Mouse (Mus musculus) forebrain, embryonic 15.5 days (tissue): ENCODE data around the gene Ehmt2. TPM values are rescaled to one million over a fixed set of nuclear protein-coding genes. Genes with fewer than 3 reads are reported as not detected.
"Not testable (repeated sequence)": the region's sequence is repeated elsewhere in the genome, so short reads cannot be mapped to it uniquely, and the experiment has no call there.

ENCODE experiments used
- ATAC-seq: fragments of 200-750 bp; cut with Nextera tagmentation; replicated peaks from 2 replicates; pipeline ENCODE4 v1.8.0; 2017; ENCODE audit warnings: mild to moderate bottlenecking, moderate TSS enrichment, moderate library complexity
- H3K27ac ChIP-seq: fragments of 300-500 bp; sonication (generic); replicated peaks from 2 replicates; pipeline ENCODE4 v1.5.1; 2015; ENCODE audit warnings: mild to moderate bottlenecking, inconsistent platforms
- H3K27me3 ChIP-seq: fragments of 300-500 bp; sonication (generic); 2 replicates; pipeline ENCODE4 v1.6.1; 2015; ENCODE audit warnings: inconsistent platforms
- H3K36me3 ChIP-seq: fragments of 300-500 bp; sonication (generic); 2 replicates; pipeline ENCODE4 v1.6.1; 2015; ENCODE audit warnings: mild to moderate bottlenecking, inconsistent platforms
- H3K4me1 ChIP-seq: fragments of 300-500 bp; sonication (generic); 2 replicates; pipeline ENCODE4 v1.6.1; 2015; ENCODE audit warnings: inconsistent platforms
- H3K4me2 ChIP-seq: fragments of 300-500 bp; sonication (generic); replicated peaks from 2 replicates; pipeline ENCODE4 v1.6.1; 2015; ENCODE audit warnings: mild to moderate bottlenecking, inconsistent platforms
- H3K4me3 ChIP-seq: fragments of 300-500 bp; sonication (generic); 2 replicates; pipeline ENCODE4 v1.5.1; 2015; ENCODE audit warnings: mild to moderate bottlenecking, inconsistent platforms
- H3K9ac ChIP-seq: fragments of 300-500 bp; sonication (generic); replicated peaks from 2 replicates; pipeline ENCODE4 v1.6.1; 2015; ENCODE audit warnings: mild to moderate bottlenecking, inconsistent platforms
- H3K9me3 ChIP-seq: fragments of 300-500 bp; sonication (generic); 2 replicates; pipeline ENCODE4 v1.6.1; 2016; ENCODE audit warnings: inconsistent platforms
- whole genome bisulfite sequencing: fragments of 180-500 bp; shearing (Covaris S2); methylation state at CpG from one replicate; pipeline ENCODE4 v1.1.7; 2015; ENCODE audit warnings: mixed read lengths; 5-methylcytosine and 5-hydroxymethylcytosine counted together
- polyA plus RNA-seq: library from polyadenylated mRNA; unstranded; fragments of >200 nt; fragmentation: Nextera tagmentation; extraction: Ambion mirVana; gene quantifications from 2 replicates; pipeline ENCODE4 v1.2.1, GENCODE M21; 2015

Gene Ehmt2
- polyA plus RNA-seq, 1 experiment from 2014 or later = 108 TPM

DNA sequence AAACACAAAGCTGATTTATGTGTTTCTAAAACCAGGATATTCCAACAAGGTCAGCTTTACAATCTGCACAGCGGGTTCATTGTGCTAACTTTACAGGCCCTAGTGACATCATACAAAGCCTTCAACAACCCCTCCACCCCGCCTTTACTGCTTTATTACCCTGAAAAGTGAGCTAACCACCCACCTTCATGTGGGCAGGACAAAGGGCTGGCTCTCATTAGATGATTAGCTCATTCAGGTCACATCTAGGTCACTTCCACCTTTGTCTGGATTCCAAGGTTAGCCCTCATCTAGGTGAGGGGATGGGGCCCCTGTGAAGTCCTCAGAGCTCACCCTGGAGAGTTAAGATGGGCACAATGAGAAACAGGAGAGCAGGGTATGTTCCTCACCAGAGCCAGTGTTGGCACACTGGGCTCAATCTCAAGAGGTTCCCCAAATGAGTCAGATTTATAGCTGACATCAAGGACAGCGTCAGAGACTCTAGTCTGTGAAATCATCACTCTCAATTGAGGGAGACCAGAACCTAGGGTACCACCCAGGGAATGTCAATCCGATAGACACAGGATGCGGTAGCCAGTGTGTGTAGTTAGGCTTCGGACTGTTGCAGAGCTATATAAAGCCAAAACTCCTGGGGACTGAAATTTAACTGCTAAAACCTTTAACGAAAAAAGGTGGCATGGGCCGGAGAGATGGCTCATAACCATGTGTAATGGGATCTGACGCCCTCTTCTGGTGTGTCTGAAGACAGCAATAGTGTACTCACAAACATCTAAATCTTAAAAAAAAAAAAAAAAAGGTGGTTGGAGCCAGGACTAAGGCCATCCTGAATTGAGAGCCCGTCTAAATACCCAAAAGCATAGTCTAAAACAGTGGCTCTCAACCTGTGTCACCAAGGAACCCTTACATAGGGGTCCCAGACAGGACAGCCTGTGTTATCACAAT is 52.5 kb downstream of the Ehmt2 start:
- Histone ChIP-seq H3K4me2 (peak overlapping the region; percentile 91), H3K4me1 (peaks cover 20% of the 10 kb centered on the region)
- WGBS = 20% methylated on average over 10 of the region's 10 CpGs

DNA sequence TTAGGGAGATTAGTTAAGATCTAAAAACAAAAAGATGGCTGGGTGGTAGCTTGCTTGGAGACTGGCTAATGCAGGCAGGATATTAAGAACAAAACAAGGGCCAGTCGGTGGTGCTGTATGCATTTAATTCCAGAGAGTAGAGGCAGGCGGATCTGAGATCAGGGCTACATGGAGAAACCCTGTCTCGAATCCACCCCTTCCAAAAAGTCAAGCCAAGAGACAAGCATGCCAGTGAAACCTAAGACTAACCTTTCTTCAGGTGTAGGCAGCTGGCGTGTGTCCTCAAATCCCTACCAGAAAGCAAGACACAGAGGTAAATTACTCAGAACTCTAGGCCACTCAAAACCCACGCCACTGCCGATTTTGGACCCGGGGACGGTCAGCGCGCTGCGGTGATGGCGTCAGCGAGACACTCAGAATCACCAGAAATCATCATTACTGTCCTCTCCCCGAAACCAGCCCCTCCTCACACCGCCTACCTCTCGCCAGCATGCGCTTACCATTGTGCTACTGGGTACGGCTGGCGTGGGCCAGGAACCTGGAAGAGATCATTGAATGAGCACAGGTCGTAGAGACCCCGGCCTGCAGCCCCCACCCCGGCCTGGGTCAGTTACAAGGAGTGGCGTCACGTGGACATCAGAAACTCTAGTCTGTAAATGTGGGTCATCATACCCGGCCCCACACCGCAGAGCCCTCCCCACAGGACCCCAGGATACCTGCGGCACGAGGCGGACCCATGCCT is 53.5 kb downstream of the Ehmt2 start:
- Histone ChIP-seq H3K4me3 (peak overlapping the region; percentile 84), H3K4me1 (peaks cover 20% of the 10 kb centered on the region), H3K9me3 (no peaks in the 10 kb centered on the region), H3K4me2 (peak overlapping the region; percentile 91), H3K27ac (peak overlapping the region; percentile 89), H3K9ac (peak overlapping the region; percentile 96), H3K27me3 (peaks cover 16% of the 10 kb centered on the region), H3K36me3 (peaks cover 15% of the 10 kb centered on the region)
- under 1% methylated on average over 29 of the region's 29 CpGs for WGBS
- ATAC-seq = peak; percentile 63

More for the DNA sequence above, 52.5 kb downstream of the Ehmt2 start:
- no peak for ATAC-seq
- peaks cover 11% of the 10 kb centered on the region for H3K27me3 ChIP-seq
- peak overlapping the region; percentile 84 for H3K4me3 ChIP-seq
- peak overlapping the region; percentile 96 for H3K9ac ChIP-seq
- H3K9me3 ChIP-seq = no peaks in the 10 kb centered on the region
- peaks cover 15% of the 10 kb centered on the region for H3K36me3 ChIP-seq
- peak overlapping the region; percentile 89 for H3K27ac ChIP-seq

DNA sequence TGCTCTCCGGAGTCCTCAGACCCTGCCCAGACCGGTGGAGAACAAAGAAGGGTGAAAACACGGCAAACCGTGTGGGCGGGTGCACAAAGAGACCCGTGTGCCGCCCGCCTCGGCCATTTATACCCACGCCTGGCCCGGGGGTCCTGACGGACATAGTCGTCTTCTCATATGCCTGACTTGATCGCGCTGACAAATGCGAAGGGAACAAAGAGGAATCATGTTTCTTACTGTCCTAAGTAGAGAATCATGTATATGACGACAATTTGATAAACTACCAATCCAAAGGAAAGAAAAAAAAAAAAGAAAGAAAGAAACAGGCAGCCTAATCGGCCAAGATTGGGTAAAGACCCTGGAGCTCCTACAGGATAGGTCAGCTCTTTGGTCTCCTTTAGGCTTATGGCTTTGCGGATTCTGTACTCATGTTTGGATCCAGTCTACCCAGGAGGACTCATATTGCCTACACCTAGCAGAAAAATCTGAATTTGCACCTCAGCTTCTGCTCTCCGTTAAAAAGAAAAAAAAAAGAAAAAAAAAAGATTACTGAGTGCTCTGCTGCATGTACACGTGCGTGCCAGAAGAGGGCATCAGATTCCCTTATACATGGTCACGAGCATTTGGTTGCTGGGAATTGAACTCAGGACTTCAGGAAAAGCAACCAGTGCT is 54.2 kb downstream of the Ehmt2 start:
- peak overlapping the region; percentile 91 for H3K4me2 ChIP-seq
- WGBS = 1% methylated on average over 23 of the region's 23 CpGs

DNA sequence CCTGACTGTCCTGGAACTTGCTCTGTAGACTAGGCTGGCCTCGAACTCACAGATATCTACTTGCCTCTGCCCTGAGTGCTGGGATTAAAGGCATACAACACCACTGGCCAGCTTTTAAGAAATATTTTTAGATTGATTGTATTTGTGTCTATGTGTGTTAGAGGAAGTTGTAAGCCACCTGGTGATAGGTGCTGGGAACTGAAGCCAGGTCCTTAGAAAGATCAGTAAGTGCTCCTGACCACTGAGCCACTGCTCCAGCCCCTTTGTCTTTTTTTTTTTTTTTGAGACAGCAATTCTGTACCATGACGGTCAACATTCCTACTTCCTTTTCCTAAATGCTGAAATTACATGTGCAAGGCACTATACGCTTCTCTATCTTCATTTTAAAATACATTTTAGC is 55.0 kb downstream of the Ehmt2 start:
- Histone ChIP-seq H3K27ac (peak overlapping the region; percentile 89; the same call in 1 of the 2 replicates), H3K9ac (no peak overlapping the region), H3K4me1 (peaks cover 20% of the 10 kb centered on the region), H3K36me3 (peaks cover 15% of the 10 kb centered on the region), H3K4me3 (no peak overlapping the region), H3K4me2 (no peak overlapping the region), H3K9me3 (no peaks in the 10 kb centered on the region), H3K27me3 (peaks cover 16% of the 10 kb centered on the region)
- no peak for ATAC-seq
- WGBS = 88% methylated on average over 3 of the region's 3 CpGs

More for the DNA sequence above, 54.2 kb downstream of the Ehmt2 start:
- peak; percentile 83 for ATAC-seq
- Histone ChIP-seq H3K4me3 (peak overlapping the region; percentile 84), H3K27ac (peak overlapping the region; percentile 89), H3K36me3 (peaks cover 15% of the 10 kb centered on the region), H3K4me1 (peaks cover 20% of the 10 kb centered on the region), H3K27me3 (peaks cover 16% of the 10 kb centered on the region), H3K9me3 (no peaks in the 10 kb centered on the region), H3K9ac (peak overlapping the region; percentile 96)

DNA sequence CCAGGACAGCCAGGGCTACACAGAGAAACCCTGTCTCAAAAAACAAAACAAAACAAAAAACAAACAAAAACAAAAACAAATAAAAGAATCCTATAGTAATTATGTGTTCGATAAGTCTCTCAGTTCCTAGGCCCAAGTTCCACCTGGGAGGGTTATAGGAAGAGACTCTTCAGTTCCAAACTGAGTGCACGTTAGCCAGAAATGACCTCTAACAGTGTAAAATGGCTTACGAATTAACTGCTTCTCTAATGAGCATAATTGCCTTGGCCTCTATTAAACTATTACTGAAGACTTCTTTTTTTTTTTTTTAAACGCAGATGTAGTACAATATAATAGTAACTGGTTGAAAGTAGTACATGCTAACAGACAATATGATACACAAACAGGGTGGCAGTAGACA is 55.6 kb downstream of the Ehmt2 start:
- H3K4me2 ChIP-seq = no peak overlapping the region
- H3K4me3 ChIP-seq = no peak overlapping the region
- H3K27ac ChIP-seq = no peak overlapping the region
- 82% methylated on average over 4 of the region's 4 CpGs for WGBS
- no peaks in the 10 kb centered on the region for H3K9me3 ChIP-seq
- ATAC-seq = no peak
- H3K9ac ChIP-seq = no peak overlapping the region
- H3K4me1 ChIP-seq = peaks cover 20% of the 10 kb centered on the region
- peaks cover 15% of the 10 kb centered on the region for H3K36me3 ChIP-seq
- H3K27me3 ChIP-seq = peaks cover 16% of the 10 kb centered on the region

DNA sequence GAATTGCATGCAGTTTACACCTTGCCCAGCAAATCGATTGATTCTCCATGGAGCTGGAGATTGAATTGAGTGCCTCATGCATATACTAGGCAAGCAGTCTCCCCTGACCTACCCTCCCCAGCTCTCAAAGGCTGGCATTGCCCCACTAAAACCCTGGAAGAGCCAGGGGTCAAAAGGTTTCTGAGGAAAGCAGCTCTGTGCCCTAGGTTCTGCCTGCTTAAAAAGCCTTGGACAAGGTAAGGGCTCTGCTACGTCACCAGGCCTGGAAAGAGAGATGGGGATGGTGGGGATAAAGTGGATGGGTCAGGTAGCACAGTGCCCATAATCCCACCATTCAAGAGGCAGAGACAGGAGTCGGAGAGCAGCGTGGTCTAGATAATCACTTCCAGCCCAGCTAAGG is 56.6 kb downstream of the Ehmt2 start:
- Histone ChIP-seq H3K4me3 (no peak overlapping the region), H3K36me3 (peaks cover 9% of the 10 kb centered on the region), H3K27ac (no peak overlapping the region), H3K9me3 (no peaks in the 10 kb centered on the region), H3K27me3 (peaks cover 16% of the 10 kb centered on the region), H3K9ac (no peak overlapping the region), H3K4me2 (no peak overlapping the region), H3K4me1 (peaks cover 21% of the 10 kb centered on the region)
- WGBS = 77% methylated on average over 4 of the region's 4 CpGs
- ATAC-seq = no peak

DNA sequence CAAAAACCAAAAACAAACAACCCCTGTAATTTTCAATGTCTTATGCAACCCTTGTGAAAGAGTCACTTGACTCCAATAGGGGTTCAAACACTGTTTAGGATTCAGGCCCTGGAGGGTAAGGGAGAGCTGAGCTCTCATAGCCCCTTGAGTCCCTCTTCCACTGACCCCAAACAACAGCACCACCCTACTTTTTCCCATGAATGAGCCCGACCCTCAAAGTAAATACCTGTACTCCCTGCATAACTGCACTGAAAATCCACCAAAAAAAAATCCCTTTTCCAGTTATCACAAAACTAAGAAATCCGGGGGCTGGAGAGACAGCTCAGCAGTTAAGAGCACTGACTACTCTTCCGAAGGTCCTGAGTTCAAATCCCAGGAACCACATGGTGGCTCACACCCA is 57.6 kb downstream of the Ehmt2 start:
- peaks cover 23% of the 10 kb centered on the region for H3K27me3 ChIP-seq
- ATAC-seq = no peak
- no peak overlapping the region for H3K4me3 ChIP-seq
- no peak overlapping the region for H3K4me2 ChIP-seq
- H3K36me3 ChIP-seq = no peaks in the 10 kb centered on the region
- H3K9ac ChIP-seq = no peak overlapping the region
- H3K27ac ChIP-seq = no peak overlapping the region
- 84% methylated on average over 3 of the region's 3 CpGs for WGBS
- H3K4me1 ChIP-seq = peaks cover 12% of the 10 kb centered on the region
- H3K9me3 ChIP-seq = no peaks in the 10 kb centered on the region

DNA sequence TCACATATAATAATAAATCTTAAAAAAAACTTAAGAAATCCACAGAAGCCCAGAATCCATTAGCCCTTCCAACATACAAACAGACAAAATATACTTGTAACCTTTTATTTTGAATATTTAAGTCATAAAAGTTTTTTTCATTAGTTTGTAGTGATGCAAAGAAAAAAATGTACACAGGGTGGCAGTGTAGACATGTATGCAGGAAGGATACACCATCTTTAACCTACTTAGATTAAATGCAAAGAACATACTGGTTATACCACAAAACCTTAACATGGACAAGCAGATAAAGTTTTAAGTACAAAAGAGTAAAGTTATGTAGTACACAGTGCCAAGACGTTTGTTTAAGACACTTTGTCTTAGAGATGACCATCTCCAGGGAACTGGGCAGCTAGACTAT is 58.1 kb downstream of the Ehmt2 start:
- no peak overlapping the region for H3K27ac ChIP-seq
- H3K36me3 ChIP-seq = no peaks in the 10 kb centered on the region
- H3K27me3 ChIP-seq = peaks cover 23% of the 10 kb centered on the region
- no peak overlapping the region for H3K4me3 ChIP-seq
- H3K9me3 ChIP-seq = no peaks in the 10 kb centered on the region
- no peak overlapping the region for H3K9ac ChIP-seq
- 43% methylated on average over 1 of the region's 1 CpGs for WGBS
- no peak for ATAC-seq
- H3K4me2 ChIP-seq = no peak overlapping the region
- H3K4me1 ChIP-seq = peaks cover 7% of the 10 kb centered on the region

DNA sequence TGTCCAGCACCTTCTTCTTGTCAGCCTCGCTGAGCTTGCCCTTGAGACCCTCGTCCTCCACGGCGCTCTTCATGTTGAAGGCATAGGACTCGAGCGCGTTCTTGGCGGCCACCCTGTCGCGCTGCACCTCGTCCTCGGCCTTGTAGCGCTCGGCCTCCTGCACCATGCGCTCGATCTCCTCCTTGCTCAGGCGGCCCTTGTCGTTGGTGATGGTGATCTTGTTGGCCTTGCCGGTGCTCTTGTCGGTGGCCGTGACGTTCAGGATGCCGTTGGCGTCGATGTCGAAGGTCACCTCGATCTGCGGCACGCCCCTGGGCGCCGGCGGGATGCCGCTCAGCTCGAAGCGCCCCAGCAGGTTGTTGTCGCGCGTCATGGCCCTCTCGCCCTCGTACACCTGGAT is 59.0 kb downstream of the Ehmt2 start:
- H3K4me2 ChIP-seq, ATAC-seq, H3K9ac ChIP-seq, H3K4me1 ChIP-seq, H3K27ac ChIP-seq, H3K9me3 ChIP-seq, H3K36me3 ChIP-seq, H3K4me3 ChIP-seq: not testable (repeated sequence)
- 19% methylated on average over 36 of the region's 40 CpGs for WGBS
- peaks cover 23% of the 10 kb centered on the region for H3K27me3 ChIP-seq

DNA sequence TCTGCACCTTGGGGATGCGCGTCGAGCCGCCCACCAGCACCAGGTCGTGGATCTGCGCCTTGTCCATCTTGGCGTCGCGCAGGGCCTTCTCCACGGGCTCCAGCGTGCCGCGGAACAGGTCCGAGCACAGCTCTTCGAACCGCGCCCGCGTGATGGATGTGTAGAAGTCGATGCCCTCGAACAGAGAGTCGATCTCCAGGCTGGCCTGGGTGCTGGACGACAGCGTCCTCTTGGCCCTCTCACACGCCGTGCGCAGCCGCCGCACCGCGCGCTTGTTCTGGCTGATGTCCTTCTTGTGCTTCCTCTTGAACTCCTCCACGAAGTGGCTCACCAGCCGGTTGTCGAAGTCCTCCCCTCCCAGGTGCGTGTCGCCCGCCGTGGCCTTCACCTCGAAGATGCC is 59.7 kb downstream of the Ehmt2 start:
- not testable (repeated sequence) for H3K4me2 ChIP-seq, ATAC-seq, H3K36me3 ChIP-seq, H3K4me3 ChIP-seq, H3K4me1 ChIP-seq, H3K9me3 ChIP-seq, H3K27ac ChIP-seq, H3K9ac ChIP-seq
- H3K27me3 ChIP-seq = peaks cover 25% of the 10 kb centered on the region
- 32% methylated on average over 28 of the region's 40 CpGs for WGBS

DNA sequence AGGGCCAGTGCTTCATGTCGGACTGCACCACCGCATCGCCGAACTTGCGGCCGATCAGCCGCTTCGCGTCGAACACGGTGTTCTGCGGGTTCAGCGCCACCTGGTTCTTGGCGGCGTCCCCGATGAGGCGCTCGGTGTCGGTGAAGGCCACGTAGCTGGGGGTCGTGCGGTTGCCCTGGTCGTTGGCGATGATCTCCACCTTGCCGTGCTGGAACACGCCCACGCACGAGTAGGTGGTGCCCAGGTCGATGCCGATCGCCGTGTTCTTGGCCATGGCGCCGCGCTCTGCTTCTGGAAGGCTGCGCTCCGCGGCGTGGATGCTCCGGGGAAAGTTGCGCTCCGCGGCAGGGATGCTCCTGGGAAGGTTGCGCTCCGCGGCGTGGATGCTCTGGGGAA is 60.5 kb downstream of the Ehmt2 start:
- not testable (repeated sequence) for H3K4me1 ChIP-seq, H3K36me3 ChIP-seq, H3K27ac ChIP-seq, ATAC-seq, H3K9me3 ChIP-seq
- WGBS = under 1% methylated on average over 32 of the region's 47 CpGs
- Histone ChIP-seq H3K4me3 (peak overlapping the region; percentile 44), H3K4me2 (peak overlapping the region; percentile 82), H3K27me3 (peaks cover 27% of the 10 kb centered on the region), H3K9ac (peak overlapping the region; percentile 37; the same call in 1 of the 2 replicates)
